Mouse (Mus musculus) kidney, adult 8-10 months (tissue): ENCODE results near the gene Eif4g3.
A peak's percentile ranks its signal among the peaks of the same experiment; 100 is the strongest.

Experiments used
- DNase-seq, 2 experiments: peaks; one replicate each; pipeline ENCODE4 v3.0.0; 2022

Gene Eif4g3

GRCm38 (mm10) chr4:138102413-138102812 lies 109.6 kb downstream of the Eif4g3 start:
- peak in 1 of 2 experiments; percentile 19 for DNase-seq

DNA sequence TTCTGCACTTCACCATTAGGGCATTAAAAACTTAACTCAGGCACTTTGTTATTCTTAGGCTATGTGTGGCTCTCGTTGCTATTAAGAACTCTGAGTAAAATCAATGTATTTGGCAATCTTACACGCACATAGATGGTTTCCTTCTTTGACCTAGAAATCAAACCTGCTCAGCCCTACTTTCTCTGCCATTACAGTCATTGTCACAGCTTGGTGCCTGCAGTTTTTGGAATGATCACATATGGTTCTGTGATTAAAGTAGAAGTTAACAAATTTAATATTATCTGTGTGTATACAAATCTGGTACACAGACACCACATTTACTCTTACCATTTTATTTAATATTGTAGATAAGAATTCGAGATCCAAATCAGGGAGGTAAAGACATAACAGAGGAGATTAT lies 112.1 kb downstream of the Eif4g3 start:
- DNase-seq: no peak

- peak; percentile 72 to 75 for DNase-seq
Measured at GRCm38 (mm10) chr4:138107441-138108409, 114.9 kb downstream of the Eif4g3 start.

DNA sequence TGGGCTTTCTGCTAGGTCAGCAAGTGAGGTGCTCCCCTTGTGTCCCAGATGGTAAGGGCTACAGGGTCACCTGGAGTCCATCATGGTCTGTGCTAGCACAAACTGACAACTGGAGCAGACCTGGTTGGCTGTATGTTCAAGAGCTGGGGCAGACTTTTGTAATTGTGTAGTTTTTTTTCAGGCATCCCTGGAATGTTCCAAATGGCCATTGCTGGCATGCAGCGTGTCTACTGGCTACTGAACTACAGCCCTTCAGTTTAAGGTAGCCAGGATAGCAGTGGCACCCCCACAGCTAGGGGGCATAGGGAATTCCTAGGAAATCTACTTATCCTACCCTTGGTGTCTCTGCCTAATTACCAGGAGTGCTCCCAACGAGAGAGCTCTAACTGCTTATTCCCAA lies 115.7 kb downstream of the Eif4g3 start:
- peak; percentile 45 to 49 for DNase-seq

DNA sequence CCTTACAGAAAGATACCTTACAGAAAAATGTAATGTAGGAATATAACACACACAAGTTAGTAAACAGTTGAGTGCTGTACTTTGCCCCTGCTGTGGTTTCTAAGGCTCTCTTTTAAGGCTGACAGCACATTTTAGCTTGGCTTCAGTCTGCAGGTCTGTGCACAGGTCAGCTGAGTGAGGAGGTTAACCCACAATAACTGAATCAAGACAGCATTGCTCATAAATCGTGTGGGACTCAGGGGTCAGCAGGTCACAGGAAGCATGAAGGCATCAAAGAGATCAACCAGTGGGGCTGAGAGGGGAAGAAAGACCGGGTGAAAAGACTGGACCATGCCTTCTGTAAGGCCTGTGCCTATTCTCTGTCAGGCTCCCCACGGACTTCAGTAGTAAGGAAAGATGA lies 116.5 kb downstream of the Eif4g3 start:
- peak; percentile 65 to 79 for DNase-seq

DNA sequence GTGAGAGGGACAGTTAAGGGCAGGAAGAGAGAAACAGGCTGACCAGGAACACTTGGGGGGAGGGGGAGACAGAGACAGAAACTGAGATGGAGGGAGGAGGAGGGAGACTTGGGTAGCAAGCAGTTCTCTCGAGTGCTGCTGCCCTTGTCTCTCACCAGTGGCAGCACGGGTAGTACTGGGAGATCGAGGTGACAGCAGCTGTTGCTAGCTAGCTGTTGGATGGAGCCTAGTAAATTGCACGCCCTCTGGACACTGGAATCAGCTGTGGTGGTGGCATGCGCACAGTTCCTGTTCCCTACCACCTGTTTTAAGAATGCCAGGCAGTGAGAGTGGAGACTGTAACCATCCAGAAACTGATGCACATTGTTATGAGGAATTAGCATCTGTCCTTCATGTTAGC lies 119.0 kb downstream of the Eif4g3 start:
- no peak for DNase-seq

GRCm38 (mm10) chr4:138119740-138120139 lies 126.9 kb downstream of the Eif4g3 start:
- DNase-seq: peak in 1 of 2 experiments; percentile 21

- no peak for DNase-seq
Measured at GRCm38 (mm10) chr4:138124046-138124445, 131.2 kb downstream of the Eif4g3 start.

- no peak for DNase-seq
Measured at GRCm38 (mm10) chr4:138127371-138127770, 134.5 kb downstream of the Eif4g3 start.

- no peak for DNase-seq
Measured at GRCm38 (mm10) chr4:138127781-138128180, 135.0 kb downstream of the Eif4g3 start.

DNA sequence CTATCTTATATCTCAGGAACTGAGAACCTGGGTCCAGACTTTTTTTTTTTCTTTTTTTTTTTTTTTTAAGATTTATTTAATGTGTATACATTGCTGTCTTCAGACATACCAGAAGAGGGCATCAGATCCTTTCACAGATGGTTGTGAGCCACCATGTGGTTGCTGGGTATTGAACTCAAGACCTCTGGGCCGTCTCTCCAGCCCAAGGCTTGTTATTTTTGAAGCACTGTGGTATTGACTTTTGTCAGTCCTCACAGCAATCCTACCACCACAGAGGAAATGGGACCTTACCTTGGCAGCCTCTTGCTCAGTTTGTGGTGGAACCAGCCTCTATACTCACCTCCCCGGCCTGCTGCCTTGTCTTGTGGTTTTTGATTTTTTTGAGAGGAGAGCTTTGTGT lies 137.3 kb downstream of the Eif4g3 start:
- no peak for DNase-seq

DNA sequence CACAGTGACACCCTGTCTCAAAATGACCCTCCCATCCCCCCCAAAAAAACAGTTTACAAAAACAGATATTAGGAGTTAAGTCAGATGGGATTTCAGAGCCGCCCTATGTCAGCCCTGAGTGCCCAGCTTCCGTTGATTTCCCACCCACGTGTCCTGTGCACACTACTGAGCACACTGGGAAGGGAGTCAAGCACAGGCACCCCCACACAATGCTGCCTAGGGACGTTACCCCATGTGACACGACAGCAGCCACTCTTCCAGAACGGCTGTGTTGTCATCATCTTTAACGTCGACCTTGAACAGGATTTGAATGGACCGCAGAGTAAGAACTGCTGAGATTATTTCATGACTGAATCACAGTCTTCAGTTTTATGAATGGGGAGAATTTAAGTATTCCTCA lies 138.4 kb downstream of the Eif4g3 start:
- peak in 1 of 2 experiments; percentile 18 for DNase-seq

DNA sequence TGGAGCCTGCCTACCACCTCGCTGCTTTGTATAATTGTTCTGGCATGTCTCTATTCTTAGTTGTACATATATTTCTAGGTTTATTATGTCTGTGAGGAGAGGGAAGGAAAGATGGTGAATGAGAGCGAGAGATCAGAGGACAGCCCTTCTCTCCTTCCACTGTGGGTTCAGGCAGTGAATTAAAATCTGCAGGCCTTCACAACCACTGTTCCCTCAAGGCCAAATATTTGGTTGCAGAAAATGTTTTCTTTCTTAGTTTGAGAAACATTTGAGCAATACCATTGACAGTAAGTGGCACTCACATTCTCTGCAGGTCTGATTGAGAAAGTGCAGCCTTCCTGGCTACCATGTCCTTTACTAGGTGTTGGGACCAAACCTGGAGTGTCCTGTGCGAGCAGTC lies 138.9 kb downstream of the Eif4g3 start:
- DNase-seq: no peak

DNA sequence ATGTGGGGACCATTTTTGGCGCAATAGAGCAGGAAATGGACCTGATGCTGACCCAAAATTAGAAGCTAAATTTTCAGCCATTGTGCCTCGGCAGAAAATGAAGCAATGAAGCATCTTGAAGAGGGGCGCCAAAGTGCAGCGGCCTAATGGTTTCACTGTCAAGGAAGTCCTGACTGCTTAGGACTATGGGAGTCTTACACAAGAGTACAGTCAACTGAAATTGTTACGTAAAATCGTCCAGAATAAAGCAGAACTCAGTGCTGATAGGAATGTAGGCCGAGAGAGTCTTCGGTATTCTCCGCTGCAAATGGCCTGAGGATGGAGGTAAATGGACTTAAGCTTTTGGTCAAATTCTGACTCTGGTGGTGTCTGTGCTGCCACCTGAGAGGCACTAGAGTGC lies 140.5 kb downstream of the Eif4g3 start:
- DNase-seq: no peak

DNA sequence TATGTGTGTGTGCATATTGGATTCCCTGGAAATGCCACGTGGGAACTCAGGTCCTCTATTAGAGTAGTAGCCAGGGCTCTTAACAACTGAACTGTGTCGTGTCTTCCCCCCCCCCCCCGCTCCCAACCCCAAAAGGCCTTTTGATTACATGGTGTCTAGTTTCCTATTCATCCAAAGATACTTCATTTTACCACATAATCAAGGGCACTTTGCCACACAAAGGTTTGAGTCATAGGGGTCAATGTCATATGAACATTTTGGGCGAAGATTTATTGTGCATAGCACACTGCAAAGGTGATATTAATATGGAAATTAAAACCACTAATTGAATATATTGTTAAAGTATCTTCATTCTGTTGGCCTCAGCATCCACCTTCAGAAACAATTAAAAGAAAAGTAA lies 144.5 kb downstream of the Eif4g3 start:
- DNase-seq: no peak

DNA sequence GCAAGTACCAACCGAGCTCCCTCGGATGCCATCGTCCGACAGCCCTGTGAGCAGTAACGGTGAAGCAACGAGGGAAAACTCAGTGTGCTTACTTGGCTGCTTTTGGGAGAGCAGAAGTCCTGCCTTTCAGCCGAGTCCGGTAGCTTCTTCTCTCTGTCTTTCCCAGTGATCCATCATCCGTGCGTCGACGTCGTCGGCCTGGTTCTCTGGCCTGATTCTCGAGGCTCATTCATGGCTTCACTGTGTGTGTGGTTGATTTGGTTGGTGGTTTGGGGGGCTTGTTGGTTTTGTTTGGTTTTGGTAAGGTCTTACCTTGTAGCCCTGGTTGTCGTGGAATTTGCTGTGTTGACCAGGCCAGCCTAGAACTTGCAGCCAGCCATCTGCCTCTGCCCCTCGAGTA lies 145.0 kb downstream of the Eif4g3 start:
- DNase-seq: no peak

DNA sequence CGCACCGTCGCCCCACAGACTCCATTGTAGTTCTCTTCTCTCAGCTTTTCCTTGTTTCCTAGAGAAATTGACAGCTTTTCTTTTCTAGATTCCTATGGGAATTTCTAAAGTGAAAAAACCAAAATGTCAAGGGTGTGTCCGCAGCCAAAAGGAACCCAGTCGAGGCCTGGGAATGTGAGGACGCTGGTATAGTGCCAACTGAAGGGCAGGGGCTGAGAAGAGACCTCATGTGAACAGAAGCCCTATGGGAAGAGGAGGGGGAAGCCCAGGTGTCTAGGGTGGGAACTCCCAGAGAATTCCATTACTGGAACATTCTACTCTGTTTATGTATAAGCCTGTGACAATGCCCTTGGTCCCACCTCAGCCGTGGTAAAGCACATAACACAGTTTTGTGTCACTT lies 145.4 kb downstream of the Eif4g3 start:
- DNase-seq: no peak

- no peak for DNase-seq
Measured at GRCm38 (mm10) chr4:138141358-138141757, 148.5 kb downstream of the Eif4g3 start.

DNA sequence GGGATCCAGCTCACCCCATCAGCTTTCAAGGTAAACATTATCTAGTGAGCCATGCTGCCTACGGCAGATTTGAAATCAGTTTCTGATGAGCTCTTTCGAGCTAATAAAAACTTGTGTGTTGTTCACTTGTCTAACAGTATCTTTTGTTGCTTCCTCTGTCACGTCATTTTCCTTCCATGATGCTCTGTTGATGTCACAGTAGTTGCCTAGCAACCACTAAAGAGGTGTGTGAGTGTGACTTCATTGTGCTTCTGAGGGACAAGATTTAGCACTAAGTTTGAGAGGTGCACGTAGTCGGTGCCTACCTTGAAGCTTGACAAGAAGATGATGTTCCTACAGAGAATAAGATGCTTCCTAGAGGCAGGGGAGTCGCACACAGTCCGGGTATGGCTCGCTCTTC lies 154.4 kb downstream of the Eif4g3 start:
- DNase-seq: no peak

- DNase-seq: no peak
Measured at GRCm38 (mm10) chr4:138149977-138150376, 157.2 kb downstream of the Eif4g3 start.

GRCm38 (mm10) chr4:138151226-138151625 lies 158.4 kb downstream of the Eif4g3 start:
- DNase-seq: peak in 1 of 2 experiments; percentile 53

- peak in 1 of 2 experiments; percentile 17 for DNase-seq
Measured at GRCm38 (mm10) chr4:138153980-138154379, 161.2 kb downstream of the Eif4g3 start.

DNA sequence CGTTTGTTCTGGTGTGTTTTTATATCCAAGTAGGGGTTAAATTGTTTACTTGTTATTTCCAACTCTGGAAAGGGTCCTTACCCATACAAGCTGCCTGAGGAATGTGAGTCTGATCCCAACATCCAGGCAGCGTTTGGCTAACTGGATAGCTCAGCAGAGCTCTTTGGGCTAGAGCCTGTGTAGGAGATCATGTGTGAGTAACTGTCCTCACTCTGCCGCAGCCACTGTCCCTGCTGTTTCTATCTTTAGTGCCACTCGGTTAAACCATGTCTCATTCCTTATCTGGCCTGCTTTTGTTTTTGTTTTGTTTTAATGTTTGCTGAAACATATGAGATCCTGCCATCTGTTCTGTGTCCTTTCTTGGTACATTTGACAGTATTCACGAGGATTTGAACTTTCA lies 168.1 kb downstream of the Eif4g3 start:
- DNase-seq: no peak

GRCm38 (mm10) chr4:138161550-138161949 lies 168.7 kb downstream of the Eif4g3 start:
- DNase-seq: peak in 1 of 2 experiments; percentile 10

- DNase-seq: no peak
Measured at GRCm38 (mm10) chr4:138163836-138164235, 171.0 kb downstream of the Eif4g3 start.
